Mouse (Mus musculus) heart, embryonic 13.5 days (tissue): Measurements from ENCODE around the gene Cfap126. TPM values are rescaled to one million over a fixed set of nuclear protein-coding genes. Genes with fewer than 3 reads are reported as not detected.
"Not testable (repeated sequence)": the region's sequence is repeated elsewhere in the genome, so short reads cannot be mapped to it uniquely, and the experiment has no call there.

Source experiments
- ATAC-seq: fragments of 200-750 bp; cut with Nextera tagmentation; 2 replicates; pipeline ENCODE4 v1.8.0; 2017; ENCODE audit warnings: moderate TSS enrichment; ENCODE audit not compliant: insufficient number of reproducible peaks, low FRiP score, low TSS enrichment; ENCODE audit errors: extremely low read depth
- H3K27ac ChIP-seq: fragments of 300-500 bp; sonication (generic); replicated peaks from 2 replicates; pipeline ENCODE4 v1.5.1; 2015; ENCODE audit warnings: moderate library complexity, mild to moderate bottlenecking, inconsistent platforms
- H3K27me3 ChIP-seq: fragments of 300-500 bp; sonication (generic); replicated peaks from 2 replicates; pipeline ENCODE4 v1.6.1; 2015; ENCODE audit warnings: mild to moderate bottlenecking, inconsistent platforms
- H3K36me3 ChIP-seq: fragments of 300-500 bp; sonication (generic); 2 replicates; pipeline ENCODE4 v1.6.1; 2015; ENCODE audit warnings: mild to moderate bottlenecking, inconsistent platforms
- H3K4me1 ChIP-seq: fragments of 300-500 bp; sonication (generic); 2 replicates; pipeline ENCODE4 v1.6.1; 2015; ENCODE audit warnings: inconsistent platforms
- H3K4me2 ChIP-seq: fragments of 300-500 bp; sonication (generic); 2 replicates; pipeline ENCODE4 v1.6.1; 2015; ENCODE audit warnings: inconsistent platforms, mild to moderate bottlenecking, moderate library complexity
- H3K4me3 ChIP-seq: fragments of 300-500 bp; sonication (generic); 2 replicates; pipeline ENCODE4 v1.5.1; 2015; ENCODE audit warnings: moderate library complexity, mild to moderate bottlenecking, inconsistent platforms
- H3K9ac ChIP-seq: fragments of 300-500 bp; sonication (generic); 2 replicates; pipeline ENCODE4 v1.6.1; 2015; ENCODE audit warnings: inconsistent platforms, mild to moderate bottlenecking, moderate library complexity
- H3K9me3 ChIP-seq: fragments of 300-500 bp; sonication (generic); 2 replicates; pipeline ENCODE4 v1.6.1; 2016; ENCODE audit warnings: inconsistent platforms
- WGBS: fragments of 180-500 bp; shearing (Covaris S2); methylation state at CpG from one replicate; pipeline ENCODE4 v1.1.7; 2015; ENCODE audit warnings: mixed read lengths; 5-methylcytosine and 5-hydroxymethylcytosine counted together
- polyA plus RNA-seq: library from polyadenylated mRNA; unstranded; fragments of >200 nt; fragmentation: Nextera tagmentation; extraction: Ambion mirVana; gene quantifications from 2 replicates; pipeline ENCODE4 v1.2.1, GENCODE M21; 2015

Cfap126 gene
- polyA plus RNA-seq, 1 experiment from 2014 or later: 2.8 TPM

- 57% methylated on average over 7 of the region's 7 CpGs for WGBS
- Histone ChIP-seq H3K4me2 (no peak overlapping the region), H3K27me3 (no peaks in the 10 kb centered on the region), H3K4me1 (peaks cover 3% of the 10 kb centered on the region; the same call in 1 of the 2 replicates), H3K36me3 (peaks cover 73% of the 10 kb centered on the region), H3K27ac (no peak overlapping the region), H3K4me3 (no peak overlapping the region), H3K9ac (no peak overlapping the region), H3K9me3 (no peaks in the 10 kb centered on the region)
- no peak for ATAC-seq
Observed at GRCm38 (mm10) chr1:171129251-171129650, 15.5 kb downstream of the Cfap126 start.

GRCm38 (mm10) chr1:171130971-171131370, 17.3 kb downstream of the Cfap126 start:
- H3K36me3 ChIP-seq: peaks cover 90% of the 10 kb centered on the region
- no peak for ATAC-seq
- 79% methylated on average over 1 of the region's 1 CpGs for WGBS

DNA sequence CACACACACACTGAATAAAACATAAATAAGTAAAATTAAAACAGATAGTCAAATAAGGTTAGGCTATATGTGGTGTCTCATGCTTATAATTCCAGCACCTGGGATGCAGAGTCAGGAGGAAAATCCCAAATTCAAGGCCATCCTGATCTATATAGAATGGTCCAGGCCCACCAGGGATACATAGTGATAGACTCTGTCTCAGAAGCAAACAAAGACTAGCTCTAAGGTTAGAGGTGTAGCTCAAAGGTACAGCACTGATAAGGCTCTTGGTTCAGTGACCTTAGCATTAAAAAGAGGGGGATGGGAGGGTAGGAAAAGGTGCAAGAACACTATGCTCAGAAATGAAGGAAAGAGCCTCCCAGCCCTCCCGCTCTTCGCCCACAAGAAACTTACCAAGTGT, 21.9 kb downstream of the Cfap126 start:
- no peaks in the 10 kb centered on the region for H3K9me3 ChIP-seq
- H3K4me3 ChIP-seq: no peak overlapping the region
- peaks cover 94% of the 10 kb centered on the region for H3K36me3 ChIP-seq
- peaks cover 3% of the 10 kb centered on the region; the same call in 1 of the 2 replicates for H3K4me1 ChIP-seq
- 96% methylated on average over 2 of the region's 2 CpGs for WGBS
- no peak overlapping the region for H3K9ac ChIP-seq
- no peak for ATAC-seq
- no peak overlapping the region for H3K4me2 ChIP-seq
- H3K27ac ChIP-seq: no peak overlapping the region
- H3K27me3 ChIP-seq: no peaks in the 10 kb centered on the region

More at GRCm38 (mm10) chr1:171130971-171131370, 17.3 kb downstream of the Cfap126 start:
- Histone ChIP-seq H3K27me3 (no peaks in the 10 kb centered on the region), H3K4me1 (peaks cover 3% of the 10 kb centered on the region; the same call in 1 of the 2 replicates), H3K27ac (no peak overlapping the region), H3K9me3 (no peaks in the 10 kb centered on the region), H3K4me3 (no peak overlapping the region), H3K4me2 (no peak overlapping the region), H3K9ac (no peak overlapping the region)

DNA sequence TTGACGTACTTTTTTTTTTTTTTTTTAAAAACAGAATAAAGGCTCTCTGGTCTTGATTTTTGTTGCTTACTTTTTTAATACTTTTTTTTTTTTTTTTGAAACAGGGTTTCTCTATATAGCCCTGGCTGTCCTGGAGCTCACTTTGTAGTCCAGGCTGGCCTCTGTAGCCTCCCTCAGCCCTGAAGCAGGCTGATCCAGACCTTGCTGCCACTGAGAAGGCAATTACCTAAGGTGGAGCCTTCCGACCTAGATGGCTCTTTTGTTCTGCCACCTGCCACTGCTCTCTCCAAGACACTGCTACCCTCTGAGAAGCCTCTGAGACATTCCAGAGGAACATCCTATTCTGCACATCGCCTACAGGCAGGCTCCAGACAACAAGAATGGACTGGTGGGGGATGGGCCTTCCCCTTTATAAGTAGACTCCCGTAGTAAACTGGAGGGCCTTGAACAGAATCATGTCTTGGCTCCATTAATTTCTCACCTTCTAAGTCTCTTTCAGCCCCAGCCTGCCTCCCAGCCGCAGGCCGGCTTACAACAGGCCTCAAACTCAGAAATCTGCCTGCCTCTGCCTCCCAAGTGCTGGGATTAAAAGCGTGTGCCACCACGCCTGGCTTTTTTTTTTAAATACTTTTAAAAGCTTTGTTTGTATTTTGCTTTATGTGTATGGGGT, 23.9 kb downstream of the Cfap126 start:
- H3K36me3 ChIP-seq: peaks cover 96% of the 10 kb centered on the region

GRCm38 (mm10) chr1:171142981-171143380, 29.3 kb downstream of the Cfap126 start:
- H3K27ac ChIP-seq, H3K27me3 ChIP-seq, H3K4me2 ChIP-seq, H3K4me1 ChIP-seq, H3K9me3 ChIP-seq, ATAC-seq, H3K4me3 ChIP-seq, H3K9ac ChIP-seq: not testable (repeated sequence)
- H3K36me3 ChIP-seq: peaks cover 78% of the 10 kb centered on the region
- 81% methylated on average over 11 of the region's 11 CpGs for WGBS

More for the DNA sequence above, 23.9 kb downstream of the Cfap126 start:
- H3K4me1 ChIP-seq, H3K27me3 ChIP-seq, H3K27ac ChIP-seq, H3K9me3 ChIP-seq, H3K4me3 ChIP-seq, H3K9ac ChIP-seq, H3K4me2 ChIP-seq, ATAC-seq: not testable (repeated sequence)
- 89% methylated on average over 8 of the region's 8 CpGs for WGBS

DNA sequence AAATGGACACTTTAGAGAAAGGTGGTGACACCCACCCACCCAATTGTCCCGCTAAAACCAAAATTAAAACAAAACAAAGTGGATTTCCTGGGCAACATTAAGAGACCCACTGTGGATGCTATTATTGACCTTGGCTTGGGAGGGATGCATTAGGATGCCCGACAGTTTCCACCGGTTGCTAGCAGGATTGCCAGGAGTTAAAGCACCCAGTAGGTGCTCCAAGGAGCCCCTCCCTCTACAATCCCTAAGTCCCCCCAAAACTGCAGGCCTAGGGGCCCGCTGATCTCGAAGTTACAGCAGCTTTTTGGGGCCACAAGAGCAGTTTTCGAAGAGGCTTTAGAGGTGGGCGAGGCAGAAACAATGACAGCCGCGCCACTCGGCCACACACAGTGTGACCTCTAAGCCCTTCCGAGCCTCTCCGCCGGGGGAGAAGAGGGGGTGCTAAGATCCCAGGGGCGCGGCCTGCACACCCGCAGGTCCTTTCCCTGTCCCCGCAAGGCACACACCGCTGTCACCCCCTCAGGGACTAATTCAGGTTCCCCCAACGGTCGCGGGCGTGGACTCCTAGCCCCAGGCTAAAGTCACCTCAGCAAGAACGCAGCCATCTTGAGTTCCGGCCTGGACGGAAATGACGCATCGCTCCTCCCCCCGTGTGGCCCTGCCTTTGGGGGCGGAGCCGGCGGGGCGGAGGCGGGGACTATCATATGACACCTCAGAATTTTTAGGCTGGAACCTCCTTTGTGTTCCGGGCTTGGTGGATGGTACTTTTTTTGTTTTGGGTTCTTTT, 36.4 kb downstream of the Cfap126 start, which contains the start of the genes Sdhc and Mpz:
Gene Sdhc (minus strand): TSS at position 630 of the 787 bp plus-strand sequence.
Gene Mpz (plus strand): TSS at position 738 of the 787 bp plus-strand sequence.
- Histone ChIP-seq H3K4me3 (peak within 1 kb of the TSS; percentile 77), H3K4me2 (peak within 1 kb of the TSS; percentile 77), H3K27me3 (peaks cover 7% of the 10 kb centered on the region), H3K36me3 (peaks cover 11% of the 10 kb centered on the region), H3K9ac (peak within 1 kb of the TSS; percentile 95), H3K27ac (peak within 1 kb of the TSS; percentile 88), H3K4me1 (peaks cover 27% of the 10 kb centered on the region), H3K9me3 (no peaks in the 10 kb centered on the region)
- ATAC-seq: peak; percentile 94
- under 1% methylated on average over 34 of the region's 34 CpGs for WGBS

DNA sequence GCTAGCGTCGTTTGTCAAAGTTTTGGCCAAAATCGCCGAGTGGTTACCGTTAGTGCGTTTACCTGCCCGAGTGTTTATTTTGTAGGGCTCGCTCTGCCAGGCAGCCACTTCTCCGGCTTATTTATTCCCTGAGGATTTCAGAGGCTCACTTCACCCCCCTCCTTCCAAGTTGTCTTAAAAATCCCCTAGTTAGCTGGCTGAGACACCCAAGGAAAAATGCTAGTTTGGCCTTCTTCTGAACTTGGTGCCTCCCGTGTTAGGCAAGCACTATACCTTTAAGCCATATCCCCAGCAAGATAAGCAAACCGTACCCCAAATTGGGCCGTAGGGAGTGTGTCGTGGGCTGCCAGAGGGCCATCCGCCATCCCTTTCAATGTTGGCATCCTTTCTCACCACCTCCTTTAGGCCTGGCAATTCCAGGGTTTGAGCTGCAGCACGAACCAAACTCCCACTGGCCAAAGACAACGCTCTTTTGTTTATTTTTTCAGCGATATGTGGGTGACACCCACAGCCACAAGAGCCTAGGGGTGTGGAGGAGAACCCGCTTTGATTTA, 37.2 kb downstream of the Cfap126 start:
- Histone ChIP-seq H3K9me3 (no peaks in the 10 kb centered on the region), H3K9ac (peak overlapping the region; percentile 95), H3K4me2 (peak overlapping the region; percentile 77), H3K27me3 (peaks cover 14% of the 10 kb centered on the region), H3K27ac (peak overlapping the region; percentile 60), H3K36me3 (peaks cover 3% of the 10 kb centered on the region), H3K4me3 (peak overlapping the region; percentile 77), H3K4me1 (peaks cover 27% of the 10 kb centered on the region)
- WGBS: 4% methylated on average over 18 of the region's 18 CpGs
- ATAC-seq: 0 out of 2 replicates have a peak, but pooled peaks have one; percentile 30

- no peak overlapping the region for H3K27ac ChIP-seq
- H3K4me2 ChIP-seq: no peak overlapping the region
- no peak for ATAC-seq
- no peaks in the 10 kb centered on the region for H3K36me3 ChIP-seq
- H3K4me3 ChIP-seq: no peak overlapping the region
- no peaks in the 10 kb centered on the region for H3K9me3 ChIP-seq
- H3K4me1 ChIP-seq: peaks cover 27% of the 10 kb centered on the region
- 83% methylated on average over 4 of the region's 4 CpGs for WGBS
- H3K27me3 ChIP-seq: peaks cover 25% of the 10 kb centered on the region
- no peak overlapping the region for H3K9ac ChIP-seq
Observed at GRCm38 (mm10) chr1:171151966-171152365, 38.2 kb downstream of the Cfap126 start.

GRCm38 (mm10) chr1:171156644-171157043, 42.9 kb downstream of the Cfap126 start:
- Histone ChIP-seq H3K9ac (no peak overlapping the region), H3K4me1 (peaks cover 9% of the 10 kb centered on the region), H3K36me3 (no peaks in the 10 kb centered on the region), H3K27ac (no peak overlapping the region), H3K27me3 (peaks cover 59% of the 10 kb centered on the region), H3K4me2 (no peak overlapping the region), H3K9me3 (no peaks in the 10 kb centered on the region), H3K4me3 (no peak overlapping the region)
- WGBS: 65% methylated on average over 3 of the region's 3 CpGs
- no peak for ATAC-seq

- no peak for ATAC-seq
- H3K36me3 ChIP-seq: no peaks in the 10 kb centered on the region
- H3K27ac ChIP-seq: no peak overlapping the region
- H3K9me3 ChIP-seq: no peaks in the 10 kb centered on the region
- H3K4me2 ChIP-seq: no peak overlapping the region
- no peak overlapping the region for H3K9ac ChIP-seq
- no peak overlapping the region for H3K4me3 ChIP-seq
- peaks cover 9% of the 10 kb centered on the region for H3K4me1 ChIP-seq
- H3K27me3 ChIP-seq: peaks cover 59% of the 10 kb centered on the region
Observed at GRCm38 (mm10) chr1:171157965-171158364, 44.2 kb downstream of the Cfap126 start.

GRCm38 (mm10) chr1:171159485-171159975, 45.8 kb downstream of the Cfap126 start:
- H3K4me3 ChIP-seq: peak overlapping the region; percentile 33
- H3K4me2 ChIP-seq: peak overlapping the region; percentile 67
- peak overlapping the region; percentile 67 for H3K9ac ChIP-seq
- peaks cover 59% of the 10 kb centered on the region for H3K27me3 ChIP-seq
- WGBS: 4% methylated on average over 15 of the region's 15 CpGs
- no peak overlapping the region for H3K27ac ChIP-seq
- H3K9me3 ChIP-seq: no peaks in the 10 kb centered on the region
- no peak for ATAC-seq
- no peaks in the 10 kb centered on the region for H3K36me3 ChIP-seq
- peaks cover 9% of the 10 kb centered on the region for H3K4me1 ChIP-seq
